In the genomic region with DNA sequence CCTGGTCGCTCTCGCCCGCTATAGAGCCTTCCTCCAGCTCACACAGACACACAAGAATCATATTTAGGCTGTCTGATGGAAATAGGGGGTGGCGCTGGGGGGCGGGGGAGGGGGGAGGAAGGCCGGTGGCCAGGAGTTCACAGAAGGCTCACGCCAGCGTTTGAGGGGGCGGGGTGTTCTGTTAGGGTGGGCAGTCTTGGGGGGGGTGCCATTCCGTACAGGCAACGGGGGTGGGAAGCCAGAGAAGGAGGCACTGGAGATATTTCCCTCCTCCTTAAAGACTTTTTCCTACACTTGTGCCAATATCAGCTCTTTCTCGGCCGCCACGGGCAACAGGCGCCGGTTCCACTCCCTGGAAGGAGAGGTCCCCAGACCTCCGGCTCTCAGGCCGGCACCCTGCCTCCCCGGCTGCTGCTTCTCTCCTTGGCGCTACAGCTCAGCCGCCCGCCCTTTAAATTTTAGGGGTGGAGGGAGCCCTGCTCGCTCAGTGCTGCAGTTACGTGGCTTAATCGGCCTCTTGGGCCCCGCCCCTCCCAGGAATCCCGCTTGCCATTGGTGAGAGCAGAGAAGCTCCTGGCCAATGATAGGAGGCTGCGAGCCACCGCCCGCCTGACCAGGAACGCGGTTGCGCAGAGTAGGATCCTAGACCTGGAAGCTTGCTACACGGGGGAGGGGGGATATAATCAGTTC, we compare ENCODE assay signal across 8 mouse cellular contexts. TPM values are rescaled to one million over a fixed set of nuclear protein-coding genes. Genes with fewer than 3 reads are reported as not detected.
DNase-seq lines count a peak whose midpoint lies in the region; ATAC-seq lines count a peak whose summit lies in the region.

No protein-coding gene starts in this region.

- no peaks in the 10 kb centered on the region for H3K9me3 ChIP-seq in hindbrain, embryonic 11.5 days (ENCODE audit: control insufficient read depth, low read length)

- no peaks in the 10 kb centered on the region for H3K36me3 ChIP-seq in hindbrain, embryonic 11.5 days (ENCODE audit: control insufficient read depth, insufficient read depth, low read length)

- H3K4me3 ChIP-seq in hindbrain, embryonic 11.5 days (ENCODE audit: low read depth, low read length), result peak overlapping the region; percentile 54

- WGBS in hindbrain, embryonic 11.5 days, result 0% methylated on average over 30 of the region's 34 CpGs

- H3K9ac ChIP-seq in hindbrain, embryonic 11.5 days (ENCODE audit: low read depth, low read length), result peak overlapping the region; percentile 66

- peak overlapping the region; percentile 63; the same call in 1 of the 2 replicates for H3K27ac ChIP-seq in hindbrain, embryonic 11.5 days (ENCODE audit: low read depth, low read length)

- peak; percentile 100 for DNase-seq in Muller cell, postnatal 12 days (ENCODE audit: inconsistent ontology term)
- peak; percentile 99 for DNase-seq in cerebellum, adult 9-11 months
- peak; percentile 95 to 99 for DNase-seq in frontal cortex, adult 2 months (ENCODE audit: extremely low spot score in 1 of 2, low spot score in 1 of 2)
- peak; percentile 96 for DNase-seq in hindbrain, embryonic 11.5 days (ENCODE audit: low spot score)
- DNase-seq in layer of hippocampus, postnatal 14 days (ENCODE audit: low spot score in 2 of 2), result peak; percentile 94 to 98
- peak; percentile 97 for DNase-seq in lung, postnatal 14 days
- peak; percentile 90 for DNase-seq in retina, adult 2 months (ENCODE audit: low read depth, low spot score)
- DNase-seq in thymus, postnatal 36 days, result peak; percentile 94 to 96

- peak overlapping the region; percentile 83 for H3K4me2 ChIP-seq in hindbrain, embryonic 11.5 days (replicated peaks; ENCODE audit: low read depth, low read length)

- H3K27me3 ChIP-seq in hindbrain, embryonic 11.5 days (ENCODE audit: control insufficient read depth, insufficient read depth, low read length), result peaks cover 4% of the 10 kb centered on the region; the same call in 1 of the 2 replicates

- ATAC-seq in hindbrain, embryonic 11.5 days (ENCODE audit: low FRiP score), result peak; percentile 97

- H3K4me1 ChIP-seq in hindbrain, embryonic 11.5 days (replicated peaks; ENCODE audit: control insufficient read depth, insufficient read depth, low read length), result no peaks in the 10 kb centered on the region

RNA-seq across cellular contexts. Expression of a gene that starts 16.2 kb away (rescaled TPM):
- 1.7 and 1.8 TPM in 2 replicates for polyA plus RNA-seq in frontal cortex, adult 2 months (2012; rRNA removed)
- polyA plus RNA-seq in hindbrain, embryonic 11.5 days (2014; fragmentation: Nextera tagmentation; extraction: Ambion mirVana), result 2.0 and 2.2 TPM in 2 replicates
- total RNA-seq in layer of hippocampus, postnatal 14 days (2021), result 1 to 10 TPM; 5.9 to 8.0 TPM

RNA-seq across cellular contexts. Expression of a gene that starts 32.4 kb away (rescaled TPM):
- polyA plus RNA-seq in frontal cortex, adult 2 months (2012; rRNA removed), result 590 and 632 TPM in 2 replicates
- polyA plus RNA-seq in hindbrain, embryonic 11.5 days (2014; fragmentation: Nextera tagmentation; extraction: Ambion mirVana), result 24.1 and 28.9 TPM in 2 replicates
- total RNA-seq in layer of hippocampus, postnatal 14 days (2021), result 100 to 1,000 TPM; 391 to 416 TPM

Comparison
In these comparisons a context has a peak if more than half of its experiments do, and no peak if none do; other contexts are left out.
1. Peak in every context shown above with its lines: DNase-seq, ATAC-seq, H3K4me3 ChIP-seq and H3K27ac ChIP-seq.
2. RNA of a gene that starts 32.4 kb away (polyA plus RNA-seq): 590 to 632 TPM in frontal cortex, adult 2 months; 24.1 to 28.9 TPM in hindbrain, embryonic 11.5 days; every median in the first group is over 10 times any median in the second.